Mouse (Mus musculus): ENCODE measurements at regions not wholly inside any gene's neighbourhood (a gene's known extent, or its start where the extent isn't known, plus 50 kb on each side); places are given as distances from the start of the nearest gene placed in this dataset.

- no peak for TF ChIP-seq CTCF (IDR thresholded peaks at IDR 0.05; ENCODE audit: borderline replicate concordance, extremely low read depth, insufficient read depth, insufficient read length)
- no peak for TF ChIP-seq POLR2A (IDR thresholded peaks at IDR 0.05; ENCODE audit: borderline replicate concordance, extremely low read depth, insufficient read depth, insufficient read length, poor library complexity, severe bottlenecking)
Measured at GRCm38 (mm10) chrX:99560699-99561098, 89.6 kb upstream of the Pja1 start.

Data from brain, embryonic 14.5 days (tissue).